Mouse (Mus musculus) kidney, embryonic 15.5 days (tissue): ENCODE results near the gene Tmppe. TPM values are rescaled to one million over a fixed set of nuclear protein-coding genes. Genes with fewer than 3 reads are reported as not detected.
A peak's percentile ranks its signal among the peaks of the same experiment; 100 is the strongest.
"Not testable (repeated sequence)": the region's sequence is repeated elsewhere in the genome, so short reads cannot be mapped to it uniquely, and the experiment has no call there.

Experiments
- ATAC-seq: fragments of 200-750 bp; cut with Nextera tagmentation; replicated peaks from 2 replicates; pipeline ENCODE4 v1.8.0; 2017; ENCODE audit warnings: moderate TSS enrichment; ENCODE audit not compliant: low FRiP score
- H3K27ac ChIP-seq: fragments of 300-500 bp; sonication (generic); 2 replicates; pipeline ENCODE4 v1.5.1; 2015; ENCODE audit warnings: mild to moderate bottlenecking, inconsistent platforms
- H3K27me3 ChIP-seq: fragments of 300-500 bp; sonication (generic); 2 replicates; pipeline ENCODE4 v1.6.1; 2015; ENCODE audit warnings: inconsistent platforms
- H3K36me3 ChIP-seq: fragments of 300-500 bp; sonication (generic); 2 replicates; pipeline ENCODE4 v1.6.1; 2015; ENCODE audit warnings: inconsistent platforms
- H3K4me1 ChIP-seq: fragments of 300-500 bp; sonication (generic); 2 replicates; pipeline ENCODE4 v1.6.1; 2015; ENCODE audit warnings: inconsistent platforms
- H3K4me2 ChIP-seq: fragments of 300-500 bp; sonication (generic); 2 replicates; pipeline ENCODE4 v1.6.1; 2015; ENCODE audit warnings: moderate library complexity, mild to moderate bottlenecking, inconsistent platforms
- H3K4me3 ChIP-seq: fragments of 300-500 bp; sonication (generic); replicated peaks from 2 replicates; pipeline ENCODE4 v1.5.1; 2015; ENCODE audit warnings: mild to moderate bottlenecking, inconsistent platforms
- H3K9ac ChIP-seq: fragments of 300-500 bp; sonication (generic); 2 replicates; pipeline ENCODE4 v1.6.1; 2015; ENCODE audit warnings: mild to moderate bottlenecking, inconsistent platforms
- H3K9me3 ChIP-seq: fragments of 300-500 bp; sonication (generic); replicated peaks from 2 replicates; pipeline ENCODE4 v1.6.1; 2016; ENCODE audit warnings: inconsistent platforms
- WGBS: fragments of 180-500 bp; shearing (Covaris S2); methylation state at CpG from one replicate; pipeline ENCODE4 v1.1.7; 2015; ENCODE audit warnings: mixed read lengths; 5-methylcytosine and 5-hydroxymethylcytosine counted together
- polyA plus RNA-seq: library from polyadenylated mRNA; unstranded; fragments of >200 nt; fragmentation: Nextera tagmentation; extraction: Ambion mirVana; gene quantifications from 2 replicates; pipeline ENCODE4 v1.2.1, GENCODE M21; 2015

Tmppe gene
- polyA plus RNA-seq, 1 experiment from 2014 or later, result 12.5 TPM

DNA sequence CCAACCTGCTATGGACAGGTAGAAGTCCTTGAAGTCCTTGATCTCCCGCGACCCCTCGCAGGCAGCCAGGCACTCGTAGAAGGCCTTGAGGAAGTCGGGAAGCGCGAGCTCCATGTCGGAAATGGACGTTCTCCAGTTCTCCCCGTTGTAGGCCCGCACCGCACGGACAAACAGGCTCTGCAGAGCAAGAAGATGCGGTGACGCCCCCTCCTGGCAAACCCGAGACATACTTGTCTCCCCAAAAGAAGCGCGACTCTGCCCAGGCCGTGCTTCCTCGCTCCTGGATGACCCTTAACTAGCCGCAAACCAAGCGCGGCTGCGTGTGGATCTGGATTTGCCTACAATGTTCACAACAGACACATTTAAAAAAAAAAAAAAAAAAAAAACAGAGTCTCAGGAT lies 16.2 kb upstream of the Tmppe start:
- Histone ChIP-seq H3K4me1 (peaks cover 26% of the 10 kb centered on the region), H3K36me3 (peaks cover 55% of the 10 kb centered on the region), H3K9ac (no peak overlapping the region), H3K9me3 (no peaks in the 10 kb centered on the region; the same call in 1 of the 2 replicates), H3K4me2 (no peak overlapping the region), H3K27ac (no peak overlapping the region), H3K4me3 (no peak overlapping the region), H3K27me3 (no peaks in the 10 kb centered on the region)
- ATAC-seq, result no peak
- WGBS, result 94% methylated on average over 24 of the region's 24 CpGs

DNA sequence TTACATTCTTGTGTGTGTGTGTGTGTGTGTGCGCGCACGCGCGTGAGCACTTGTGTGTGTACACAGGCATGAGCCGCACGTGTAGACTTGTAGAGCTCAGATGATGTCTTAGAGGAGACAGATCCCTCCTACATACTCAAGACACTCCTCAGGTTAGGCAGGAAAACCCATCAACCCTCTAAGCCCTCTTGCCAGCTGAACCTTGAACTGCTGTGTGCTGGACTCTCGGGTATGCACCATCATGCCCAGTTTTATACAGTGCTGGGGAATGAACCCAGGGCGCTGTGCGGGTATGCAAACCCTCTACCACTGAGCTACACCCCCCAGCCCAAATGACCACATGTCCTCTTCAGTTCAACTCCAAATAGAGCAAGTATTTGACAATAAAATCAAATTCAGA lies 15.7 kb upstream of the Tmppe start:
- Histone ChIP-seq H3K36me3 (peaks cover 51% of the 10 kb centered on the region), H3K4me2 (no peak overlapping the region), H3K27me3 (no peaks in the 10 kb centered on the region), H3K4me1 (peaks cover 28% of the 10 kb centered on the region), H3K9me3 (no peaks in the 10 kb centered on the region; the same call in 1 of the 2 replicates), H3K4me3 (no peak overlapping the region), H3K27ac (no peak overlapping the region), H3K9ac (no peak overlapping the region)
- WGBS, result 95% methylated on average over 10 of the region's 10 CpGs
- ATAC-seq, result no peak

DNA sequence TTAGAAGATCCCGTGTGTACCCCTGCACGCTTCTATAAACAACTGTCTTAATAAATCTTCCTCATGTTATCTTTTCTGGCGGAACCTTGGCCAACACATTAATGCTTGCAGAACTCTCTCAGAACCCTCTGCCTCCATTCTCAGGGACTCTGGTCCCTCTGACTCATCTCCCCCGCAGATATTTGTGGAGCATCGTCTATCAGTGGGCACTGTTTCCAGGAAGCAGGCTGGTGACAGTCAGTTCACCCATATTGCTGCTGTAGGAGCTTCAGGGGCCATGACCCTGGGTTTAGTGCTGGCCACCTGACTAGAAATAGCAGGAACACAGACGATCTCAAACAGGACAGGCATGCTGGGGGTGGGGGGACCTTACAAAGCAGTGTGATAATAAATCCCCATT lies 13.8 kb upstream of the Tmppe start:
- ATAC-seq, result no peak
- WGBS, result 32% methylated on average over 6 of the region's 6 CpGs
- Histone ChIP-seq H3K9me3 (no peaks in the 10 kb centered on the region; the same call in 1 of the 2 replicates), H3K4me3 (no peak overlapping the region), H3K4me1 (peaks cover 35% of the 10 kb centered on the region), H3K27me3 (no peaks in the 10 kb centered on the region), H3K27ac (no peak overlapping the region), H3K4me2 (no peak overlapping the region), H3K36me3 (peaks cover 35% of the 10 kb centered on the region), H3K9ac (no peak overlapping the region)

DNA sequence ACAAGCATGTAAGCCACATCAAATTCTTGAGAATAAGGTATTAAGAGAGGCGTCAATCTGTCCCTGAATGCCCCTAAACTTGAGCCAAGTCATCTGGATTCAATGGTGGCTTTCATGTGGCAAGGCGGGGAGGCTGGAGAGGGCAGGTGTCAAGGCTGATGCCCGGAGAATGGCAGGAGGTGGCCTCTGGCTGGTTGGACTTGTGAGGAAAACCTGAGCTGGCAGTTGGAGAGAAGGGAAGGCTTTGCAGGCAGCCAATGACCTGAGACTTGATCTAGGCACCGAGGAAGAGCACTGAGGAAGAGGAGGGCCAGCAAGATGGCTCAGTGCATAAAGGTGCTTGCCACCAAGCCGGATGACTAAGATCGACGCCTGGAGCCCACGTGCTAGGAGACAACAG lies 12.6 kb upstream of the Tmppe start:
- Histone ChIP-seq H3K9ac (no peak overlapping the region), H3K4me2 (peak overlapping the region; percentile 90; the same call in 1 of the 2 replicates)

DNA sequence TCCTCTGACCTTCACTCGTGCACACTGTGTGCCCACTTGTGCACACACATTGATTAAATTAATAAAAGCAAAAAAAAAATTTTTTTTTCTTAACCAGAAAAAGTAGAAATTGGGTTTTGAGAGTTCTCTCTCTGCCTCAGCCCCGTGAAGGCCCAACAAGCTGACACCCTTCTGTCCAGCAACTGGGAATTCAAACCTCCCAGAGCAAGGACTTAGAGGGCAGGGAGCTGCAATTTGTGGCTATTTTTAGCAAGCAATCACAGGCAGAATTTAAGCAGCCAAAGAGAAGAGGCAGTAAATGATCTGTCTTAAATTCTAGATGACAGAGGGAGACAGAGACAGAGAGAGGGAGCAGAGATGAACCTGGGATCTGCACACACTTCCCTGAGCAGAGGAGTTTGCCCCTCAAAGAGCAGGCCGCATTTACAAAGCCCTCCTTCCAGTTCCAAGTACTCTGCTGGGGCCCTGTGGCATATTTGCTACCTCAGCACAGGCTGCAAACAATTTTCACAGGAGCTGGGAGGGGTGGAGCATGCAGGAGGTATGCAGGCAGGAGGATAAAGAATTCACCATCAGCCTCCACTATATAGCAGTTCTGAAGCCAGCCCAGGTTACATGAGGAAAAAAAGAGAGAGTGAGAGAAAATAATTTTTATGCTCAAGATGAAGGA lies 12.1 kb upstream of the Tmppe start:
- no peaks in the 10 kb centered on the region for H3K27me3 ChIP-seq
- H3K4me1 ChIP-seq, result peaks cover 35% of the 10 kb centered on the region
- no peak for ATAC-seq
- H3K36me3 ChIP-seq, result peaks cover 18% of the 10 kb centered on the region
- no peaks in the 10 kb centered on the region; the same call in 1 of the 2 replicates for H3K9me3 ChIP-seq
- H3K9ac ChIP-seq, result no peak overlapping the region
- H3K27ac ChIP-seq, result peak overlapping the region; percentile 93
- H3K4me2 ChIP-seq, result peak overlapping the region; percentile 90
- WGBS, result 62% methylated on average over 3 of the region's 3 CpGs
- H3K4me3 ChIP-seq, result peak overlapping the region; percentile 69; the same call in 1 of the 2 replicates

More for the DNA sequence above, 12.6 kb upstream of the Tmppe start:
- peak overlapping the region; percentile 93; the same call in 1 of the 2 replicates for H3K27ac ChIP-seq
- no peaks in the 10 kb centered on the region for H3K27me3 ChIP-seq
- H3K4me1 ChIP-seq, result peaks cover 35% of the 10 kb centered on the region
- WGBS, result 80% methylated on average over 8 of the region's 8 CpGs
- peaks cover 23% of the 10 kb centered on the region for H3K36me3 ChIP-seq
- no peak for ATAC-seq
- no peak overlapping the region for H3K4me3 ChIP-seq
- H3K9me3 ChIP-seq, result no peaks in the 10 kb centered on the region; the same call in 1 of the 2 replicates

DNA sequence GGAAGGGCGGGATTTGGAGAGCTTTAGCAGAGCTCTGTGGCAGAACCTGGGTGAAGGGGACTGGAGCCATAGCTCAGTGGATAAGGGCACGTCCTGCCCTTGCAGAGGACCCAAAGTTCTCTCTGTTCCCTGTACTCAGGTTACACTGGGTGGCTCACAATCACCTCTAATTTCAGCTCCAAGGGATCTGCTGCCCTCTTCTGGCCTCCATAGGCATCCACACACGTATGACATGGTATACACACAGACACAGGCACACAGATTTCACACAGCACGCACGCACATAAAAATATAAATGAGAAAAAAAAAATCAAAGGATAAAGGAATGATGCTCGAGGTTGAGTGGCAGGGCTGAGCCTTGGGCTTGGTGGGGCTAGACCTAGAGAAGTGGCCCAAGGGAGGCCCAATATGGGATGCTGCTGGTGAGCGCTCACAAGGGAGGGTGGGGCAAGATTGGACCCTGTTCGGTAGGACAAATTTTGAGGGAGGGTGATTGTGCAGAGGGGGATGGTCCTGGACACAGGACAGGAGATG lies 11.5 kb upstream of the Tmppe start:
- H3K9me3 ChIP-seq, result no peaks in the 10 kb centered on the region; the same call in 1 of the 2 replicates
- peak; percentile 15; the same call in 1 of the 2 replicates for ATAC-seq
- peak overlapping the region; percentile 90 for H3K4me2 ChIP-seq
- H3K27ac ChIP-seq, result peak overlapping the region; percentile 93
- H3K36me3 ChIP-seq, result peaks cover 13% of the 10 kb centered on the region
- H3K27me3 ChIP-seq, result no peaks in the 10 kb centered on the region
- no peak overlapping the region for H3K9ac ChIP-seq
- 72% methylated on average over 8 of the region's 8 CpGs for WGBS
- peaks cover 35% of the 10 kb centered on the region for H3K4me1 ChIP-seq
- peak overlapping the region; percentile 69 for H3K4me3 ChIP-seq

DNA sequence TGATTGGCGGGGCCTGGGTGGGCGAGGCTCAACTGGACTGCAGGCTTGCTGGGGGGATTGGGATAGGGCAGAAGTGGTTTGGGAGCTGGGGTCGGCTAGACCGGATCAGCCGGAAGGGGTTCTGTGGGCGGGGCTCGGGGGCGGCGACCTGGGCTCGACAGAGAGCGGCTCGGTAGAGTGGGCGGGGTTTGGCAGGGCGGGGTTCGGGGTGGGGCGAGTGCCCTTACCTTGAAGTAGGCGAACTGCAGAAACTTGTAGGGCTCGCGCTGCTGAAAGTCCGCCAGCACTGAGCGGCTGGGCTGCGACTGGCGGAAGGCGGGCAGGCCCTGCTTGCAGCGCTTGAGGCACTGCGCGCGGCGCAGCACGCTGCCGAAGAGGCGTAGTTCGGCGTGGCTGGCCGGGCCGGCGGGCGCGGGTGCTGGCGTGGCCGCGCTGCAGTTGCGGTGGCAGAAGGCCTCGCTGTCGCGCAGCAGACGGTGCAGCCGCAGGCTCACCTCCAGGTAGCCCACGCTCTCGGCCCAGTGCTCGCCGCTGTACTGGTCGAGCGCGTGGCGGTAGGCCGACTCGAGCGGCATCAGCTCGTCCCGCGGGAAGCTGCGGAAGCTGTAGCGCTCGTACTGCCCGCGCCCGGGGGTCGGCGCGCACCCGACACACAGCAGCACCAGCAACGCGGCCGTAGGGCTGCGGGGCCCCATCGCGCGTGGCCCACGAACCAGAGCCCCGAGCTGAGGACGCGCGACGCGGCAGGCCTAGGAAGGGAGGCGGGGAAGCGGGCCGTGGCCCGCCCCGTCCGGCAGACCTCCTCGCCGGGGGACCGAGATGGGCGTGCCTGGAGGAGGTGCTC lies 10.8 kb upstream of the Tmppe start, which contains the start of gene Crtap:
Crtap (minus strand) TSS at position 771 of the 844 bp plus-strand sequence.
- peaks cover 6% of the 10 kb centered on the region; the same call in 1 of the 2 replicates for H3K36me3 ChIP-seq
- H3K9me3 ChIP-seq, result no peaks in the 10 kb centered on the region; the same call in 1 of the 2 replicates
- peak within 1 kb of the TSS; percentile 69 for H3K4me3 ChIP-seq
- peak within 1 kb of the TSS; percentile 69 for H3K9ac ChIP-seq
- WGBS, result under 1% methylated on average over 96 of the region's 96 CpGs
- ATAC-seq, result peak; percentile 87
- peak within 1 kb of the TSS; percentile 90 for H3K4me2 ChIP-seq
- H3K4me1 ChIP-seq, result peaks cover 35% of the 10 kb centered on the region
- peak within 1 kb of the TSS; percentile 93 for H3K27ac ChIP-seq
- H3K27me3 ChIP-seq, result no peaks in the 10 kb centered on the region

DNA sequence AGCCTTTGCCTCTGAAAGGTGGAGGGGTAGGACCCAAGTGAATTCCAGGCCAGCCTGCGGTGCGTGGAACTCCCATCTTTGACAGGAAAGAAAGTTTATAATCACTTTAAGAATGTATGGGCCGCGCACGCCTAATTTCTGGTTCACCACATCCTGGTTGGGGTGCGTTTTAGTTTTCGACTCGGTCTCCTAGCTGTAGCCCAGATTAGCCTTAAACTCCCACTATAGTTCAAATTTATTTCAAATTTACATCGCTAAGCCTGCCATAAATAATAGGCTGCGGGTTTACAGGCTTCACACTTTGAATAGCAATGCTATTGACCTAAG lies 10.2 kb upstream of the Tmppe start:
- peaks cover 35% of the 10 kb centered on the region for H3K4me1 ChIP-seq
- peak overlapping the region; percentile 69 for H3K9ac ChIP-seq
- H3K27me3 ChIP-seq, result no peaks in the 10 kb centered on the region
- H3K9me3 ChIP-seq, result no peaks in the 10 kb centered on the region; the same call in 1 of the 2 replicates
- 3% methylated on average over 10 of the region's 10 CpGs for WGBS
- no peak for ATAC-seq
- H3K27ac ChIP-seq, result peak overlapping the region; percentile 93
- H3K4me3 ChIP-seq, result peak overlapping the region; percentile 69
- 0 out of 2 replicates have a peak, but pooled peaks cover under 1% of the 10 kb centered on the region for H3K36me3 ChIP-seq
- H3K4me2 ChIP-seq, result peak overlapping the region; percentile 90

DNA sequence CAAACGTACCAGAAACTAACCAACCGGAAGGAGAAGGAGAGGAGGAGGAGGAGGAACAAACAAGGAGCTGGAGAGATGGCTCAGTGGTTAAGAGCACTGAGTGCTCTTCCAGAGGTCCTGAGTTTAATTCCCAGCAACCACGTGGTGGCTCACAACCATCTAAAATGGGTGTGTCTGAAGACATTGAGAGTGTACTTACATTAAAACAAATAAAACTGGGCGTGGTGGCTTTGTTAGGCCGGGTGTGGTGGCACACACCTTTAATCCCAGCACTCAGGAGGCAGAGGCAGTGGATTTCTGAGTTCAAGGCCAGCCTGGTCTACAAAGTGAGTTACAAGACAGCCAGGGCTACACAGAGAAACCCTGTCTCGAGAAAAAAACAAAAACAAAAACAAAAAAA lies 6.8 kb upstream of the Tmppe start:
- H3K4me2 ChIP-seq, H3K9me3 ChIP-seq, H3K36me3 ChIP-seq, ATAC-seq, H3K27me3 ChIP-seq, H3K4me3 ChIP-seq, H3K9ac ChIP-seq, H3K27ac ChIP-seq: not testable (repeated sequence)
- peaks cover 14% of the 10 kb centered on the region for H3K4me1 ChIP-seq
- WGBS, result 66% methylated on average over 6 of the region's 6 CpGs

DNA sequence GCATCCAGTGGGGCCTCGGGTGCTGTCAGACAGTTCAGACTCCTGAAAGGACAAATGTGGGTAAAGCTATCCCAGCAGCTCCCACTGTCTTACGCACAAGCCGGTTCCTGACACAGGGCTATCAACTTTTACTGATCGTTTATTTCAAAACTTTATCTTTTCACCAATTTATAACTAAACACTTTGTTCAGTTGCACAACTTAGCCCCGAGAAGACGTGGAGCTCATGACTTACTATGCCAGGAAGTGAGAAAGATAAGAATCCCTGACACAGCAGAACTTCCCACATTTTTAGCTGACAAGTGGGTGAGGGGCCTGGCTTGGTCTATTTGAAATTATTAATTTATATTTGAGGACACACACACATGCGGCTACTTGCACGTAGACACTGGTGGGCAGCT lies 6.2 kb upstream of the Tmppe start:
- no peaks in the 10 kb centered on the region for H3K27me3 ChIP-seq
- no peak overlapping the region for H3K27ac ChIP-seq
- no peak overlapping the region for H3K4me2 ChIP-seq
- H3K36me3 ChIP-seq, result no peaks in the 10 kb centered on the region
- H3K9me3 ChIP-seq, result no peaks in the 10 kb centered on the region; the same call in 1 of the 2 replicates
- ATAC-seq, result no peak
- WGBS, result 74% methylated on average over 8 of the region's 8 CpGs
- H3K4me3 ChIP-seq, result no peak overlapping the region
- no peak overlapping the region for H3K9ac ChIP-seq
- H3K4me1 ChIP-seq, result peaks cover 8% of the 10 kb centered on the region

DNA sequence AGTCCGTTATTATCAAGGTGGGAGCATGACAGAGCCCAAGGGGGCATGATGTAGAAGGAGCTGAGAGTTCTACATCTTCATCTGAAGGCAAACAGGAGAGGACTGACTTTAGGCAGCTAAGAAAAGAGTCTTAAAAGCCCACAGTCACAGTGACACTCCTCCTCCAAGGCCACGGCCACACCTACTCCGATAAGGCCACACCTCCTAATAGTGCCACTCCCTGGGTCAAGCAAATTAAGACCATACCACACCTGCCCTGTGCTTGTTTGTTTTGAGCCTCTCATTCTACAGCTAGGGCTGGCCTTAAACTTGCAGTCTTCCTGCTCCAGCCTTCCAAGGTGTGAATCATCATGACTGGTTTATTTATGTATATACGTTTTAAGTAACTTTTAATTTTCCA lies 5.6 kb upstream of the Tmppe start:
- no peak overlapping the region for H3K9ac ChIP-seq
- no peak overlapping the region for H3K27ac ChIP-seq
- H3K36me3 ChIP-seq, result no peaks in the 10 kb centered on the region
- peaks cover 6% of the 10 kb centered on the region for H3K4me1 ChIP-seq
- no peak overlapping the region for H3K4me3 ChIP-seq
- H3K4me2 ChIP-seq, result no peak overlapping the region
- H3K9me3 ChIP-seq, result no peaks in the 10 kb centered on the region
- WGBS, result 85% methylated on average over 4 of the region's 4 CpGs
- no peaks in the 10 kb centered on the region for H3K27me3 ChIP-seq
- no peak for ATAC-seq

DNA sequence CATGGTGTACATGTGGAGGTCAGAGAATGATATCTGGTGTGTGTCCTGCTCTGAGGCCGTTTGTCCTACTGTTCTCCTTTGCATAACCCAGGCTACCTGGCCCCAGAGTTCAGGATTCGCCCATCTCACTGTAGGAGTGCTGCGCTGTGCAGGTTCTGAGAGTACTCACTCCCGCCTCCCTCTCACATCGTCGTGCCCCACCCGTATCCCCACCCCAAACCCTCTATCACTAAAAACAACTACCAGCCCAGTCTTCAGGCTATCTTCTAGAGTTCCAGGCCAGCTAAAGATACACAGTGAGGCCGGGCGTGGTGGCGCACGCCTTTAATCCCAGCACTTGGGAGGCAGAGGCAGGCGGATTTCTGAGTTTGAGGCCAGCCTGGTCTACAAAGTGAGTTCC lies 1.2 kb upstream of the Tmppe start:
- H3K9me3 ChIP-seq, result no peaks in the 10 kb centered on the region
- H3K36me3 ChIP-seq, result peaks cover 13% of the 10 kb centered on the region
- H3K4me3 ChIP-seq, result no peak overlapping the region
- H3K4me1 ChIP-seq, result peaks cover 12% of the 10 kb centered on the region
- H3K4me2 ChIP-seq, result no peak overlapping the region
- no peaks in the 10 kb centered on the region for H3K27me3 ChIP-seq
- no peak overlapping the region for H3K9ac ChIP-seq
- no peak overlapping the region for H3K27ac ChIP-seq
- 90% methylated on average over 12 of the region's 12 CpGs for WGBS
- no peak for ATAC-seq
